Mouse (Mus musculus): ENCODE data around the gene Urb1. TPM values are rescaled to one million over a fixed set of nuclear protein-coding genes. Genes with fewer than 3 reads are reported as not detected.
A peak's percentile ranks its signal among the peaks of the same experiment; 100 is the strongest.

The Urb1 gene
- total RNA-seq (2021) = 1 to 10 TPM; 7.8 to 8.1 TPM
- long read RNA-seq, experiment 1, full-length matches to known transcripts = 2 of 5 reads
- long read RNA-seq, experiment 1, partial matches to known transcripts = 2 of 5 reads
- long read RNA-seq, experiment 1, other reads (novel, unspliced or antisense) = 1 of 5 reads
- long read RNA-seq, experiment 2, full-length matches to known transcripts = 1 of 8 reads
- long read RNA-seq, experiment 2, partial matches to known transcripts = 3 of 8 reads
- long read RNA-seq, experiment 2, other reads (novel, unspliced or antisense) = 4 of 8 reads

DNA sequence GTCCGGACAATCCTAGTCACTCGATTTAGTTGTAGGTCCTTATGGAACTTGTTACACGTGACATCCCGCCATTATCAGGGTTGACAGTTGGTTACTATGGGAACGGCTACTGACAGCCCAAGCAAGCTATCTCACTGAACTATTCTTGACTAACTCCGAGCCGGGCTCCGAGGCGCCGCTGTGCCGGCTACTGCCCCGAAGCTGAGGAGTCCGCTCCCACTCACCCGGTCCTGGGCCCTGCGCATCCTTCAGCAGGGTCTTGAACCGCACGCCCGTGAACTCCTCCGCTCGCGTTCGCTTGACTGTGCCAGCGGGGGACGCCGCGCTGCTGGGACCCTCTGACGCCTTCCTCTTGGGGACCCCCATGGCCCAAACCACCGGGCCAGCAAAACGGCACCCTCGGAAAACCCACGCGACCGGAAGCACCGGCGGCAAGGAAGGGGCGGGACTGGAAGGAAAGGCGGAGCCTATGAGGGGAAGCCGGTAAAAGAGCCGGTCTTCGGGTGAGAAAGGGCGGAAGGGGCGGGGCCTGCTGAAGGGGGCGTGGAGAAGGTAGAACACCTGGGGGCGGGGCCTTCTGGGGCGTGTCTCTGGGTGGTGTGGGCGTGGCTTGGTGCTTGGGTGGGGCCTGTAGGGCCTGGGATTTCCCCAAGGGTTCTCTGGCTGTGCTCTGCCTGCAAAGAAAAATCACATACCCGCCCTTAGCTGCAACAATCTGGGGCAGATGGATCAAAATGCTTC, at the start of gene Urb1:
TSS of gene Urb1 (minus strand) at position 439 of the 741 bp plus-strand sequence.
- peak; percentile 96 to 99 for DNase-seq (ENCODE audit: low spot score in 2 of 2)

DNA sequence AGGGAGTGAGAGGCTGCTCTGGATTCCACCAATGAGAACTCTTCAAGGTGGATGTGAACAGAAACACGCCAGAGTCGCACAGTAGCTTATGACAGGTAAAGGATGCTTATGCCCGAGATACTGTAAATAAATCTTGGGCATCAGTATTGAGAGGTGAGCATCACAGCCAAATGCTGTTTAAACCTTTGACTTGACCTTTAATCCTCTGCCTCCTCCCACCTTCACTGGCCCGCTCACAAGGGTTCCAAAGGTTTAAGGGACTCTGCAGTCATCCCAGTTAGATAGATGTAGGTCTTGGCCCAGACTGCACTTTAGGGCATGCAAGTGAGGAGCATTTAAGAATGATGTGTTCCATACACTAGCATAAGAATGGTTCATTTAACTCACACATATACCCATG, 48.0 kb upstream of the Urb1 start:
- DNase-seq (ENCODE audit: low spot score in 2 of 2) = no peak

DNA sequence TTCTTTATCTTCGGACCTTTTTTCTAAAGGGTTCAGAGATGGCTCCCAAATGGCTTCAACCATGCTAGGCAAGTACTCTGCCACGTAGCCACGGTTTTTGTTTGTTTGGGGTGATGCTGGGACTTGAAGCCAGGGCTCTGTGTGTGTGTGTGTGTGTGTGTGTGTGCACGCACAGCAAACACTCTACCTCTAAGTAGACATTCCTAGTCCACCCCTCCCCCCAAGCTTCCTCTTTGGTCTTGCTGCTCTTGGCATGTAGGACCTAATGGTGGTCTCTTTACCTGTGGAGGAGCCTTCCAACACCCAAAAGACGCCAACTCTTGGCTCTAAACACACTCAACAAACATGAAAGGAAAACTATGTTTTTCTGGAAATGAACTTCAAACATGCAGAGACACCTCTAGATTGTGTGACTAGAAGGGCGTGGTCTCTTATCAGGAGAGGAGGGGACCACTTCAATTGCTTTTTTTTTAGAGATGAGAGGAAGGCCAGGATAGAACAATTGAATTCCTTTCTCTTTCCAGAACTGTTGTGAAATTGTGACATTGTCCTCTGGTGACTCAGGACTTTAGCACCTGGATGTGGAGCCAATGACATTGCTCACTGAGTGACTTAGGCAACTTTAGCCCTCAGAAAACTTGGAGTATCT, 46.5 kb upstream of the Urb1 start:
- DNase-seq (ENCODE audit: low spot score in 2 of 2) = no peak

DNA sequence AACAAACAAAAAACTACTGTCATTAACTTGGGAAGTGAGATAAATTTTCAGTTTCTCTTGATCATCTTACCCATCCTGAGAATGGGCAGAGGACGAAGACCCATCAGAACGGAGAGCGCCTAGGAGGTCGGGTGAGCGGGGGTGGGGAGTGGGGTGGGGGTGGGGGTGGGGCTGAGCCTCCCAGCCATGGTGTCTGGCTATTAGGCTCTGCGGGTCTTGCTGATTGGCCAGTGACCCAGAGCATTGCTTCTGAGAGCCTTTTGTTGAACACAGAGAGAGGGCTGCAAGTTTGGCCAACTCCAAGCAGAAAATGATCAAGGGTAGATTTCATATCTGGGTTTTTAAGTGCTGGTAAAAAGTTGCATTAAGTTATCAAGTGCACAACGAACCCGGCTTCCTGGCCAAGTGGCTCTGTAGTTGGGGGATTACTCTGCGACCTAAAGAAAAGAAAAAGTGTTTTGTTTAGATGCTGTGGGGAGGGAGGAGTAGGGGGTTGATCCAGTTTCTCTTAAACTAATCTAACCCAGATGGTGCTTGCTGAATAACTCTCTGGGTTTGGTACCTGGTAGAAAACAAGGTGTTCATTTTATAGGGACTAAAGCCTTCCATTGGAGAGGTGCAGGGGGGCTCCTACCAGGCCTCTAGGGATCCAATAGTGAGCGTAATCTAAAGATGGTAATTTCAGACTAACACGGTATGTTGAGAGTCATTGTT, 41.6 kb upstream of the Urb1 start:
- no peak for DNase-seq (ENCODE audit: low spot score in 2 of 2)

DNA sequence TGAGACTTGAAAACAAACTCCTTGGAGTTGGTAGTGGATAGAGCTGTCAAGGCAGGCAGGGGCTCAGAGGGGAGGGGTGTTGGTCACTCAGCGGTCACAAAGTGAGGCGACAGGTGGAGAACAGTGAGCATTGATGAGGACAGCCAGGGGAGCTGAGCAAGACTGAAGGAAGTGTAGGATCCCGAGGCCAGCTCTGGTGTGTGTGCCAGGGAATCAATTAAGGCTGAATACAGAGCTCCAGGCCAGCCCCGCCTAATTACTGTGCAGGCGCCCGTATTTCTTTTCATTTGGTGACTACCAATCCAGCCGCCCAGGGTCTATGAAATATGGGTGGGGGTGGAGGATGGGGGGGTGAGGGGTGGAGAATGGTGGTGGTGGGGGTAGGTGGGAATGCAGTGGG, 40.7 kb upstream of the Urb1 start:
- no peak for DNase-seq (ENCODE audit: low spot score in 2 of 2)

DNA sequence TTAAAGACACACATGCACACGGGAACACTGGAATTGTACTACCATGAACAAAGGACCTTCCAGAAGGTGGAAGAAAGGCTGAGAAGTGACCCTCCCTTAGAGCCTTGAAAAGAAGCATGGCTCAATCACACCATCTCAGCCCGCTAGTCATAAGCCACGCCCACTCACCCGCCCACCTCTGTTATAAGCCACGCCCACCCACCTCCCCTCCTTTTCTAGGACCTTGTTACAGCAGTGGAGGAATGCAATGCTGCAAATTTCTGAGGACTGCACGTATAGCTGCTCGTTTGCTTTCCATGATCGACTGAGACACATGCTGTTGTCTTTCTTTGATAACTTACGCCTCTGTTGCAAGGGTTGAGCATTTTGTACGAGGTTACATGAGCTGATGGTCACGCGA, 39.0 kb upstream of the Urb1 start:
- DNase-seq (ENCODE audit: low spot score in 2 of 2) = no peak

DNA sequence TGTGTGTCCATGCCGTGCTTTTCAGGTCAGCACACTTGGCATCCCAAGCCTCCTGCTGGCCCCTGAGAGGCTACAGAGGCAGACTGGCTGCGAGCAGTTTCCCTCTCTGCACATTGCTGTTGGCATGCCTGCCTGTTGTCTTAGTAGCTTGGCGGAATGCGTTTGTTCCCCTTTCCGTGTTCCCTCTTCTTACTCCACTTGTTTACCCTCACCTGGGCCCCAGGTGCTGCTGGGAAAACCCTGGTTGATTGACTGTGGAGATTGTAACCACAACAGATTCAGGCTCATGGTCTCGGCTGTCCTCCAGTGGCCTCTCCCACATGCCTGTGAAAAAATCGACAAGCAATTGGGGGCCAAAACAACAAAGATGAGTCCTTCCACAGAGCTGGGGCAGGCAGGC, 38.5 kb upstream of the Urb1 start:
- DNase-seq (ENCODE audit: low spot score in 2 of 2) = no peak

DNA sequence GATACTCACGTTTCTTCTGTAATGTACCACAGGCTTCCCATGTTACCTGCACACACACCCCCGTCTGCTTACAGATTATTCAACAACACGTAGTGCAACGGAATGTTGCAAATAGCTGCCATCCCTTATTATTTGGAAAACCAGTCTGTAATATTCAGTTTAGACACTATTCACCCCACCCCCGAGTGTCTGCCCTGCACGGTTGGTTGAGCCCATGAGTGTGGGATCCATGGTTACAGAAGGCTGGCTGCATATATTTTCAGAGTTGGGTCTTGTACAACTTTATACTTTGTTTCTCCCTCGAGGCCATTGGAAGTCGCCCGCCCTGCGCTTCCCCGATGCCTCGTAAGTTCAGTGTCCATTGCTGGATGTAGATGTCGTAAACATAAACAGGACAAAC, 35.4 kb upstream of the Urb1 start:
- DNase-seq (ENCODE audit: low spot score in 2 of 2) = no peak

DNA sequence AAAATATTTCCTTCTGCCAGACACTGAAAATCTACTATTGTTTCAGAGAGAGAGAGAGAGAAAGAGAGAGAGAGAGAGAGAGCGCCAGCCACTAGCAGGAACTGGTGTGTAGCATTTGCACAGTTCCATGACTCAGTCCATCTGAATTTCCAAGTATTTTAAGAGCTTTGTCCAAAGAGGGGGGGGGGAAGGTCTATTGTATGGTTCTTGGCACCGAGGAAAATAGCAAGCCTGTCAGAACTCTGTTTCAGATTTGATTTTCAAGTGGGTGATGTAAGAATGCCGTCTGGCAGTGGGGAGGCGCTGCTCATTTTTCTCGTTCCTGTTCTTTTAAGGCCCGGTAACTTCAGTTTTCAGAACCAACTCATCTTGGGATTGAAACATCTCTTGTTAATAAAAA, 34.8 kb upstream of the Urb1 start:
- no peak for DNase-seq (ENCODE audit: low spot score in 2 of 2)

DNA sequence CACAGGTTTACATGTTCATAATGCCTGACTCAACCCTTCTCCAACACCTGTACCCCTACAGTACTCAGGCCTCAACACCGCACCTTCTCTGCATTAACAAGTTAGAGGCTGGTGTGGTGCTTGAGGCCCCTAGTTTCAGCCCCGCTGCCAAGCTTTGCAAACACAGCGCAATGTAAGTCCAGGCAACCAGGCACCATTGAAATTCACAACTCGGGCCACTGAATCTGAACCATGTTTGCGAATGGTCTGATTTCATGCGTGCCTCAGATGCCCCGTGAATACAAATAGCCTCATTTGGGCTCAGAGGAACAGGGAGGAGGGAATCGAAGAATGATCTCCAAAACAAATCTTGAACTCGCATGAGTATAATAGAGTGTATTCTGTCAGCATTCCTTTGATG, 32.0 kb upstream of the Urb1 start:
- DNase-seq (ENCODE audit: low spot score in 2 of 2) = no peak

DNA sequence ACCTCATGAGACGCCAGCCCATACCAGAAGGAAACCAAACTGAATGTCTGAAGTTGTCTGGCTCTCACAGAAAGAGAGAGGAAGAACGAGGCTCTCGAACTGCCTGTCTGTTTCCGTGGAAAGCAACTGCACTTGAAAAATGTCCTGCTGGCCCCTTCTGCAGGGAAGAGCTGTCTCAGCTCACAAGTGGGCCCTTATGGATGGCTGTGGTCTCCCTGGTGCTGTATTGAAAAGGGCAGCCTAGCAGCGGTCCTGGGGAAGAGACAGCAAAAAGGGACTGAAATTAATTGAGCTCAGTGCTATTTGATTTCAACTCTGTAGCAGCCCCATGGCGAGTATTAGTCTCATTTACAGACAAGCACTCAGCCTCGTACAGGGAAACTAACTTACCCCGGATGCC, 27.2 kb upstream of the Urb1 start:
- DNase-seq (ENCODE audit: low spot score in 2 of 2) = no peak

DNA sequence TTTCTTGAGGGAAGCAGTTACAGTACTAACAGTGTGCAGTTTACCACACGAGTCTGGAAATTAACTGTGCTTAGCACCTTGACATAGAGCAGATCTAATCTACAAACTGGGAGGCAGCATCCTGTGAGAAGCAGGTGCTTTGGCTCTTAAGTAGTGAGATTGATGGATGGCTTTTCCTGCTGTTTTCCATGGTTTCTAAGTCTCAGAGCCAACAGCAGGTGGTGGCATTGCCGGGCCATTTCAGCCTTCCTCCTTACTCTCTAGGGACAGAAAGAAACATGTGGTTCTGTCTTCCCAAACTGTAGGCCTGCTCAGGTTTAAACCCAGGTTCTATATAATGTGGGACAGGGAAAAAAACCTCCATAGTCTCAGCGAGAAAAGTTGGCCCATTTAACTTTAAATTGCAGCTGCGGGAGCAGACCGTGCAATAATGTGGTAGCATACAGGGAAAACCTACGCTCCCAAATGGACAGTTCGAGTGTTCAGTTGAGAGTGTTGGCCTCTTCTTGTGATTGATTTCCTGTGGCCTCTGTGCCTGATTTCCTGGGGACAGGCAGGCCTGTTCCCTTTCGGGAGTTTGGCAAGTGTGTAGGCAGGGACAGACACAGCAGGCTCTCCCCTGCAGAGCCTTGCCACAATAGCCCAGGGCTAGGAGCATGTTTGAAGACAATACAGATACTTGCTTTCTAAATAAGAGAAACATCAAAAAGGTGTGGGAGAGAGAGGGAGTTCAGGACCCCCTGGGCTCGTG, 23.0 kb upstream of the Urb1 start:
- DNase-seq (ENCODE audit: low spot score in 2 of 2) = no peak

DNA sequence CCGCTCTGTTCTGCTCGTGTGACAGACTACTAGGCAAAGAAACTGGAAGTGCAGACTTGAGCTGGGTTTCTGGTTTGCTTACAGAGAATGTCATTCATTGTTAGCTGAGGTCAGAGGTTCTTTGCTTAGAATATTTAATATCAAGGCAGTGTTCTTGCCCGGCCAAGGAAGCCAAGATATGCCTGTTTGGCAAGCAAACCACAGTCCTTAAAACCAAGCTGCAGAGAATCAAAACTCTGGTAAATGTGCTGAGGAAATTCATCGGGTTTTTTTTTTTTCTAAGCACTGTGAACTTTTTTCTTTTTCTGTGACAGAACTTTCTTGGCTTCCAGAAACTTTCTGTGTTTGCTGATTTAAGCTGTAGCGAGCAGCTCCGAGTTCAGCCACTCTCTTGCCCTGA, 22.3 kb upstream of the Urb1 start:
- DNase-seq (ENCODE audit: low spot score in 2 of 2) = no peak

DNA sequence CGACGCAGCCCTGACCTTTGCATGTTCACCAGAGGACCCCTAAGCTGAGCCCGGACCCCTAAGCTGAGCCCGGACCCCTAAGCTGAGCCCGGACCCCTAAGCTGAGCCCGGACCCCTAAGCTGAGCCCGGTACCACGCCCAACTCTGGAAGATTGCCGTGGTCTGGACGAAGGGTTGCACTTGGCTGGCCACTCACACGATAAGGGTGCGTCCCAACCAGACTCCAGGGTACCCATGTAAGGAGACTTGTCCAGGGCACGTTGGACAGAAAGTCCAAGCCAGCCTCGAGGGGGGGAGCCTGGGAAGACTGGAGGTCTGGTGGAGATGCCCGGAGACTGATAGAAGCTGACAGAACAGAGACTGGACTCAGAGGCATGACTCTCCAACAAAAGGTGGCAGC, 21.5 kb upstream of the Urb1 start:
- DNase-seq (ENCODE audit: low spot score in 2 of 2) = no peak

DNA sequence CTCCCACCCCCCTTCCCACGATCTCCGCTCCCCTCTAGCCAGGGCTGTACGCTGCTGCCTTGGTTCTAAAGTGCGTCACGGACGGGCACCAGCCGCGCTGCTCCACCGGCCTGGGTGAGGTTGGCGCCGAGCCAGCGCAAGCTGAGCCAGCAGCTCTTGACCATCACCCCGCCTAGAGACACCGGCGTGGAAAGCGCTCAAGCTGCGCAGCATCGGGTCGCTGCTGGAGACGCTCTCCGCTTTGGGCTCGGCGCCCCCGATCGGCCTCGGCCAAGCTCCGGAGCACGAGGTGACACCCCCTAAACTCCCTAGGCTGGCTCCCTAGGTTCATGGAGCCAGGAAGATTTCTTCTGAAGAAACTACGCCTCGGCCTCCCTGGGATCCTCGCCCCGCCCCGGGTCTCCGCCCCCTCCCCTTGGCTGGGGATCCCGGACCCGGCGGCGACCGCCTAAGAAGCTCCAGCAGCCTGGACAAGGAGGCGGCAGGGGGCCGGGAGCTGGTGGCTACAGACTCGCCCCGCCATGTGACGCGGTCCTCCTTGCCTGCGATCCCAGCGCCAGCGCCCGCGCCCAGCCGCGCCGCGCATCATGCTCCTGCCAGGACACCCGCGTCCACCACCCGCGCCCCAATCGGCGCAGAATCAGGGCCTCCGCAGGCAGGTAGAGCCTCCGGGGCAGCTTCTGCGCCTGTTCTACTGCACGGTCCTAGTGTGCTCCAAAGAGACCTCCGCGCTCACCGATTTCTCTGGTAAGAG, 20.6 kb upstream of the Urb1 start:
- peak in 1 of 2 experiments; percentile 61 for DNase-seq (ENCODE audit: low spot score in 2 of 2)

DNA sequence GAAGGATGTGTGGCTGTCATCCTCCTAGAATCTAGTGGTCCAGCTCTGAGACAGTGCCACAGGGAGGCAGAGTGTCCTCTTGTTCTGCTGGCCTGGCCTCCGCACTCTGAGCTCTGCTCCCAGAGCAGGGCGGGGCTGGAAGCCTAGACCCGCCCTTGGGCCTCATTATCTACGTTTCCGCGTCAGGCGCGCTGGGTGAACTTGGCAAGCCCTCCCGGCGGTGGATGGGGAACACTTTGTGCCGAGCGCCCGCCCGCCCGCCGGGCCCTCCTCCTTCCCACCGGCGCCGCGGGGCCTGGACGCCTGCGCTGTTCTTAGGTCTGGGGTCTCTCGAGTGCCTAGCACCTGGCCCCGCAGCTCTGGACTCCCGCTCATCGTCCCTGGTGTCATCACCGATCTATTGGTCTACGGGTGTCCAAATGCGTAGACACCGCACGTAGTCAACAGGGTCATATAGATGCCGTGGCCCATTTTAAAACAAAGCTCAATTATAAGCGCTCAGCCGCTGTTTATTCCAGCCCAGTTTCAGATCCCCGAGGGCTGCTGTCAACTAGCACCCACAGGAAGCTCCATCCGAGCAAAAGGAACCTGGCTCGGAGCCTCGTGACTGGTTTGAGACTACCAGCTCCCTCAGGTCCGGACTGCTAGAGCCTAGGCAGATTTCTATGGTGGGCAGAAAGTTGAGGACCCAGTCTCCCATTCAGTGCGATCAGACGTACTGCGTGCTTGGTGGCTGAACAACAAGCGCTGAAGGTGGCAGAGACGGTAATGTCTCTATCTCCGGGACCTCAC, 19.9 kb upstream of the Urb1 start:
- DNase-seq (ENCODE audit: low spot score in 2 of 2) = peak; percentile 38 to 76

DNA sequence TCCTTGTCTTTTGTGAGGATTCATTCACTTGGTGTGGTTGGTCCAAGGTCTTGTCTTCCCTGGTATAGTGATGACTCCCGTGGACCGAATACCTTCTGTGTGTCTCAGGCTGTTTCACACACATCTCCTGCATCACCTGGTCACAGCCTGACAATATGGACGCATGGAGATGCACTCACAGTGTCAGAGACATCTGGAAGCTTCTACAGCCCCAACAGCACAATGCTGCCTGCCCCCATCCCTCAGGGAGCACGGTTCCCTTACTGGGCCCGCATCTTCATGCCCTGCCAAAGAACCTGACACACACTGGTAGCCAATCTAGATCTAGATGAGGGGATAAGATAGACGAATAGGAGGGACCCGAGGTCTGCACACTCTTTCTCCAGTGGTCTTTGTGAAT, 18.9 kb upstream of the Urb1 start:
- DNase-seq (ENCODE audit: low spot score in 2 of 2) = no peak

DNA sequence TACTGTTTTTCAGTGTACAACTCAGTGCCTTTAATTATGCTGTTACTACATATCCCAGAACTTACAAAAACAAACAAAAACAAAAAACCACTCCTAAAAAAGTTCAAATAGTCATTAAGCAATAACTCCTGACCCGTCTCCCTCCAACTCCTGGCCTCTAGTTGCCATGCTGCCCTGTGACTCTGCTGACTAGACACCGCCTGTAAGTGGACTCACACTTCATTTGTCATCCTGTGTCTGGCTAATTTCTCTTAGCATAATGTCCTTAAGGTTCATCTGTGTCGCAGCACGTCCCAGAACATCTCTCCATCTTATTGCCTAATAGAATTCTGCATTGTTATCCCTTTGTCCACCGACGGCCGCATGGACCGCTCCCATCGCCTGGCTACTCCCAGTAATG, 17.3 kb upstream of the Urb1 start:
- DNase-seq (ENCODE audit: low spot score in 2 of 2) = no peak

DNA sequence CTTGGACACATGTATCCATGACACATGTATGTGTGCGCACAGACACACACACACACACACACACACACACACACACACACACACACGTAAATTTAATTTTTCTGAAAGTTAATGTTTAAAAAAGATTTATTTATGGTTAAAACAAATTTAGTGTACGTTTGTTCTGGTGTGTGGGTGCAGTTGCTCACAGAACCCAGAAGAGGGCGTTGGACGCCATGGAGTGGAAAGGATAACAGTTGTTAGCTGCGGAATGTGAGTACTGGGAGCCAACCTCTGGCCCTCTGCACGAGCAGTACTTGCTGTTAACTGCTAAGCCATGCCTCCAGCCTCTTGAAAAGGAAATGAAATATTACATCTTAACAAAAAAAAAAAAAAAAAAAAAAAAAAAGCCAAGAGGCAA, 16.2 kb upstream of the Urb1 start, which contains the start of gene Eva1c:
TSS of gene Eva1c (plus strand) at position 263 of the 400 bp plus-strand sequence.
- no peak for DNase-seq (ENCODE audit: low spot score in 2 of 2)

Measured in gastrocnemius, postnatal 4 days (tissue).